ENCODE assay signal across 9 mouse cellular contexts in genomic region chr11:53931091-53931943, GRCm38 (mm10). TPM values are rescaled to one million over a fixed set of nuclear protein-coding genes. Genes with fewer than 3 reads are reported as not detected.
DNase-seq lines count a peak whose midpoint lies in the region; ATAC-seq and TF ChIP-seq lines count a peak whose summit lies in the region.
"Had no signal": no experiment of that assay in that cellular context is flagged by ENCODE, and none has a peak within 500 bp of the region (broad histone marks: within the 10 kb centered on the region; RNA-seq: fewer than 3 reads in every experiment).

No protein-coding gene starts in this region.

- TF ChIP-seq CTCF in lung, adult 2 months (IDR thresholded peaks at IDR 0.05; ENCODE audit: insufficient read depth, low read length) = peak; percentile 63

- H3K27me3 ChIP-seq in neural tube, embryonic 15.5 days (replicated peaks) = no peaks in the 10 kb centered on the region
- H3K27me3 ChIP-seq in kidney, embryonic 16.5 days (ENCODE audit: insufficient read depth, low read length) = no peaks in the 10 kb centered on the region
- H3K27me3 ChIP-seq: hindbrain, embryonic 15.5 days had no signal

- no peak overlapping the region for H3K4me2 ChIP-seq in neural tube, embryonic 15.5 days
- no peak overlapping the region for H3K4me2 ChIP-seq in kidney, embryonic 16.5 days (replicated peaks; ENCODE audit: low read depth, low read length)
- H3K4me2 ChIP-seq: hindbrain, embryonic 15.5 days had no signal

- no peak overlapping the region for H3K9ac ChIP-seq in neural tube, embryonic 15.5 days (replicated peaks)
- H3K9ac ChIP-seq in kidney, embryonic 16.5 days (replicated peaks; ENCODE audit: low read length) = no peak overlapping the region
- H3K9ac ChIP-seq: hindbrain, embryonic 15.5 days had no signal

- no peak overlapping the region for H3K4me3 ChIP-seq in neural tube, embryonic 15.5 days (replicated peaks)
- H3K4me3 ChIP-seq in kidney, embryonic 16.5 days (ENCODE audit: low read length) = no peak overlapping the region
- H3K4me3 ChIP-seq in lung, adult 2 months (replicated peaks; ENCODE audit: extremely low read depth, low read depth, low read length) = no peak overlapping the region
- H3K4me3 ChIP-seq: hindbrain, embryonic 15.5 days had no signal

- no peak for TF ChIP-seq POLR2A in lung, adult 2 months (IDR thresholded peaks at IDR 0.05; ENCODE audit: borderline replicate concordance, extremely low read depth, low read depth, low read length)

- H3K9me3 ChIP-seq in neural tube, embryonic 15.5 days (replicated peaks) = no peaks in the 10 kb centered on the region
- no peaks in the 10 kb centered on the region for H3K9me3 ChIP-seq in kidney, embryonic 16.5 days (ENCODE audit: low read length)
- H3K9me3 ChIP-seq: hindbrain, embryonic 15.5 days had no signal

- no peak for ATAC-seq in neural tube, embryonic 15.5 days (ENCODE audit: low FRiP score)
- peak; percentile 12; the same call in 1 of the 2 replicates for ATAC-seq in kidney, embryonic 16.5 days (ENCODE audit: low FRiP score, low TSS enrichment)

- peak; percentile 51 for DNase-seq in neural tube, embryonic 10.5 days (ENCODE audit: extremely low spot score, low spot score)
- peak; percentile 35 for DNase-seq in c-Kit-positive CD71-positive TER-119-negative erythroid progenitor cells, embryonic 14.5 days (ENCODE audit: low read depth)
- DNase-seq in frontal cortex, postnatal 14 days (ENCODE audit: low spot score in 2 of 2) = peak; percentile 19 to 37
- DNase-seq in lung, adult 2 months = peak; percentile 40
- peak; percentile 43 to 64 for DNase-seq in right cerebral cortex, adult 2 months (ENCODE audit: low spot score in 2 of 2)
- peak; percentile 60 for DNase-seq in urinary bladder, postnatal 25 days (ENCODE audit: low spot score)

- no peaks in the 10 kb centered on the region for H3K36me3 ChIP-seq in neural tube, embryonic 15.5 days
- H3K36me3 ChIP-seq in kidney, embryonic 16.5 days (ENCODE audit: insufficient read depth, low read length) = no peaks in the 10 kb centered on the region
- H3K36me3 ChIP-seq: hindbrain, embryonic 15.5 days had no signal

- H3K4me1 ChIP-seq in neural tube, embryonic 15.5 days = no peaks in the 10 kb centered on the region
- H3K4me1 ChIP-seq in kidney, embryonic 16.5 days (ENCODE audit: insufficient read depth, low read length) = no peaks in the 10 kb centered on the region
- H3K4me1 ChIP-seq in lung, adult 2 months (ENCODE audit: control insufficient read depth, insufficient read depth, low read length) = no peaks in the 10 kb centered on the region
- H3K4me1 ChIP-seq: hindbrain, embryonic 15.5 days had no signal

- no peak overlapping the region for H3K27ac ChIP-seq in neural tube, embryonic 15.5 days (replicated peaks)
- no peak overlapping the region for H3K27ac ChIP-seq in kidney, embryonic 16.5 days (ENCODE audit: low read length)
- H3K27ac ChIP-seq: hindbrain, embryonic 15.5 days had no signal

- WGBS in neural tube, embryonic 15.5 days = 35% methylated on average over 17 of the region's 17 CpGs
- WGBS in kidney, embryonic 16.5 days = 28% methylated on average over 17 of the region's 17 CpGs
- WGBS in lung, adult 2 months = 27% methylated on average over 17 of the region's 17 CpGs

RNA-seq across cellular contexts. Expression of gene Slc22a5, which starts 39.9 kb away (rescaled TPM):
- 8.6 and 10.6 TPM in 2 replicates for polyA plus RNA-seq in neural tube, embryonic 15.5 days (2015; fragmentation: Nextera tagmentation; extraction: Ambion mirVana)
- polyA plus RNA-seq in kidney, embryonic 16.5 days (2015; fragmentation: Nextera tagmentation; extraction: Ambion mirVana) = 17.3 and 18.4 TPM in 2 replicates
- 22.4 and 23.0 TPM in 2 replicates for polyA plus RNA-seq in lung, adult 2 months (2012; rRNA removed)

RNA-seq across cellular contexts. Expression of gene Slc22a21, which starts 48.8 kb away (rescaled TPM):
- polyA plus RNA-seq in neural tube, embryonic 15.5 days (2015; fragmentation: Nextera tagmentation; extraction: Ambion mirVana) = 4.5 and 4.7 TPM in 2 replicates
- polyA plus RNA-seq in kidney, embryonic 16.5 days (2015; fragmentation: Nextera tagmentation; extraction: Ambion mirVana) = 4.2 and 5.4 TPM in 2 replicates
- 2.3 and 3.8 TPM in 2 replicates for polyA plus RNA-seq in lung, adult 2 months (2012; rRNA removed)
